11 mouse cellular contexts compared by ENCODE assay signal in genomic region chr7:30359276-30359865, GRCm38 (mm10). TPM values are rescaled to one million over a fixed set of nuclear protein-coding genes. Genes with fewer than 3 reads are reported as not detected.
DNase-seq lines count a peak whose midpoint lies in the region; ATAC-seq and TF ChIP-seq lines count a peak whose summit lies in the region.
"Had no signal": no experiment of that assay in that cellular context is flagged by ENCODE, and none has a peak within 500 bp of the region (broad histone marks: within the 10 kb centered on the region; RNA-seq: fewer than 3 reads in every experiment).

No protein-coding gene starts in this region.

- H3K4me2 ChIP-seq in kidney, embryonic 14.5 days (replicated peaks; ENCODE audit: low read depth, low read length) = peak overlapping the region; percentile 22
- peak overlapping the region; percentile 20 for H3K4me2 ChIP-seq in midbrain, embryonic 13.5 days (replicated peaks)
- H3K4me2 ChIP-seq: embryonic facial prominence, embryonic 13.5 days had no signal

- H3K27ac ChIP-seq in kidney, embryonic 14.5 days (ENCODE audit: low read depth, low read length) = peak overlapping the region; percentile 93
- H3K27ac ChIP-seq in midbrain, embryonic 13.5 days = no peak overlapping the region
- H3K27ac ChIP-seq in thymus, adult 2 months (ENCODE audit: control insufficient read depth, insufficient read depth, low read length) = no peak overlapping the region
- H3K27ac ChIP-seq: embryonic facial prominence, embryonic 13.5 days; limb, embryonic 10.5 days had no signal

- ATAC-seq in kidney, embryonic 14.5 days (ENCODE audit: low FRiP score, low TSS enrichment) = no peak
- no peak for ATAC-seq in midbrain, embryonic 13.5 days

- WGBS in kidney, embryonic 14.5 days = 75% methylated on average over 31 of the region's 31 CpGs
- WGBS in midbrain, embryonic 13.5 days = 91% methylated on average over 31 of the region's 31 CpGs
- 89% methylated on average over 31 of the region's 31 CpGs for WGBS in thymus, adult 2 months

- peaks cover 4% of the 10 kb centered on the region; the same call in 1 of the 2 replicates for H3K27me3 ChIP-seq in kidney, embryonic 14.5 days (ENCODE audit: control insufficient read depth, insufficient read depth, low read length)
- H3K27me3 ChIP-seq in midbrain, embryonic 13.5 days = peaks cover 4% of the 10 kb centered on the region; the same call in 1 of the 2 replicates
- peaks cover 7% of the 10 kb centered on the region; the same call in 1 of the 2 replicates for H3K27me3 ChIP-seq in thymus, adult 2 months (ENCODE audit: control insufficient read depth, insufficient read depth, low read length)

- 0 out of 2 replicates have a peak overlapping the region, but pooled peaks have one; percentile 5 for H3K9ac ChIP-seq in kidney, embryonic 14.5 days (ENCODE audit: low read depth, low read length)
- peak overlapping the region; percentile 32; the same call in 1 of the 2 replicates for H3K9ac ChIP-seq in midbrain, embryonic 13.5 days (replicated peaks)
- H3K9ac ChIP-seq: embryonic facial prominence, embryonic 13.5 days had no signal

- no peaks in the 10 kb centered on the region for H3K9me3 ChIP-seq in kidney, embryonic 14.5 days (ENCODE audit: control insufficient read depth, low read length)
- no peaks in the 10 kb centered on the region for H3K9me3 ChIP-seq in midbrain, embryonic 13.5 days
- H3K9me3 ChIP-seq: embryonic facial prominence, embryonic 13.5 days; G1E; limb, embryonic 10.5 days; megakaryocyte, embryonic 14.5 days had no signal

- peak; percentile 46 for DNase-seq in retina, postnatal 1 day
- no peak for DNase-seq in retina, embryonic 14.5 days (ENCODE audit: low spot score)
- no peak for DNase-seq in urinary bladder, postnatal 14 days (ENCODE audit: low spot score)
- no peak for DNase-seq in urinary bladder, postnatal 10 days (ENCODE audit: low spot score)
- no peak for DNase-seq in thymus, adult 2 months

- H3K4me3 ChIP-seq in kidney, embryonic 14.5 days (ENCODE audit: low read length) = no peak overlapping the region; the same call in 1 of the 2 replicates
- H3K4me3 ChIP-seq in midbrain, embryonic 13.5 days (replicated peaks) = no peak overlapping the region
- no peak overlapping the region for H3K4me3 ChIP-seq in thymus, adult 2 months (ENCODE audit: control insufficient read depth, insufficient read depth, low read length)
- H3K4me3 ChIP-seq: embryonic facial prominence, embryonic 13.5 days; limb, embryonic 10.5 days; megakaryocyte, embryonic 14.5 days had no signal

- no peak for TF ChIP-seq POLR2A in thymus, adult 2 months (IDR thresholded peaks at IDR 0.05; ENCODE audit: control insufficient read depth, extremely low read depth, insufficient read depth, low read length, poor library complexity)

- no peak for TF ChIP-seq CTCF in thymus, adult 2 months (IDR thresholded peaks at IDR 0.05; ENCODE audit: borderline replicate concordance, control insufficient read depth, extremely low read depth, insufficient read depth, low read length, poor library complexity)

- 0 out of 2 replicates have a peak, but pooled peaks cover 6% of the 10 kb centered on the region for H3K36me3 ChIP-seq in kidney, embryonic 14.5 days (ENCODE audit: control insufficient read depth, insufficient read depth, low read length)
- peaks cover 56% of the 10 kb centered on the region for H3K36me3 ChIP-seq in midbrain, embryonic 13.5 days
- no peaks in the 10 kb centered on the region for H3K36me3 ChIP-seq in thymus, adult 2 months (ENCODE audit: control insufficient read depth, insufficient read depth, low read length)
- H3K36me3 ChIP-seq: G1E had no signal

- H3K4me1 ChIP-seq in kidney, embryonic 14.5 days (ENCODE audit: control insufficient read depth, insufficient read depth, low read length) = peaks cover 21% of the 10 kb centered on the region; the same call in 1 of the 2 replicates
- H3K4me1 ChIP-seq in midbrain, embryonic 13.5 days (replicated peaks) = peaks cover 76% of the 10 kb centered on the region
- H3K4me1 ChIP-seq in thymus, adult 2 months (replicated peaks; ENCODE audit: control insufficient read depth, insufficient read depth, low read length) = no peaks in the 10 kb centered on the region
- H3K4me1 ChIP-seq: megakaryocyte, embryonic 14.5 days had no signal

RNA-seq across cellular contexts. Expression of gene Lrfn3, which starts 3.2 kb away (rescaled TPM):
- polyA plus RNA-seq in kidney, embryonic 14.5 days (2014; fragmentation: Nextera tagmentation; extraction: Ambion mirVana) = 5.8 and 7.2 TPM in 2 replicates
- 11.4 and 13.0 TPM in 2 replicates for polyA plus RNA-seq in midbrain, embryonic 13.5 days (2015; fragmentation: Nextera tagmentation; extraction: Ambion mirVana)
- 0.78 and 1.1 TPM in 2 replicates for polyA plus RNA-seq in thymus, adult 2 months (2012; rRNA removed)
- polyA plus RNA-seq: G1E had no signal

RNA-seq across cellular contexts. Expression of gene Sdhaf1, which starts 35.7 kb away (rescaled TPM):
- 20.6 and 21.5 TPM in 2 replicates for polyA plus RNA-seq in kidney, embryonic 14.5 days (2014; fragmentation: Nextera tagmentation; extraction: Ambion mirVana)
- polyA plus RNA-seq in midbrain, embryonic 13.5 days (2015; fragmentation: Nextera tagmentation; extraction: Ambion mirVana) = 21.2 and 23.6 TPM in 2 replicates
- 26.9 and 31.7 TPM in 2 replicates for polyA plus RNA-seq in thymus, adult 2 months (2012; rRNA removed)

RNA-seq across cellular contexts. Expression of gene E130208F15Rik, which starts 37.8 kb away (rescaled TPM):
- not detected in 2 replicates for polyA plus RNA-seq in kidney, embryonic 14.5 days (2014; fragmentation: Nextera tagmentation; extraction: Ambion mirVana)
- not detected in 2 replicates for polyA plus RNA-seq in midbrain, embryonic 13.5 days (2015; fragmentation: Nextera tagmentation; extraction: Ambion mirVana)
- 0.74 and 0.93 TPM in 2 replicates for polyA plus RNA-seq in thymus, adult 2 months (2012; rRNA removed)
- polyA plus RNA-seq: embryonic facial prominence, embryonic 13.5 days had no signal

RNA-seq across cellular contexts. Expression of gene Syne4, which starts 44.8 kb away (rescaled TPM):
- 43.5 and 72.9 TPM in 2 replicates for polyA plus RNA-seq in kidney, embryonic 14.5 days (2014; fragmentation: Nextera tagmentation; extraction: Ambion mirVana)
- 10.8 and 11.7 TPM in 2 replicates for polyA plus RNA-seq in midbrain, embryonic 13.5 days (2015; fragmentation: Nextera tagmentation; extraction: Ambion mirVana)
- 15.4 and 16.8 TPM in 2 replicates for polyA plus RNA-seq in thymus, adult 2 months (2012; rRNA removed)

RNA-seq across cellular contexts. Expression of gene Alkbh6, which starts 50.9 kb away (rescaled TPM):
- polyA plus RNA-seq in kidney, embryonic 14.5 days (2014; fragmentation: Nextera tagmentation; extraction: Ambion mirVana) = 85.5 and 112 TPM in 2 replicates
- 128 and 132 TPM in 2 replicates for polyA plus RNA-seq in midbrain, embryonic 13.5 days (2015; fragmentation: Nextera tagmentation; extraction: Ambion mirVana)
- polyA plus RNA-seq in thymus, adult 2 months (2012; rRNA removed) = 159 and 192 TPM in 2 replicates
